In the genomic region with DNA sequence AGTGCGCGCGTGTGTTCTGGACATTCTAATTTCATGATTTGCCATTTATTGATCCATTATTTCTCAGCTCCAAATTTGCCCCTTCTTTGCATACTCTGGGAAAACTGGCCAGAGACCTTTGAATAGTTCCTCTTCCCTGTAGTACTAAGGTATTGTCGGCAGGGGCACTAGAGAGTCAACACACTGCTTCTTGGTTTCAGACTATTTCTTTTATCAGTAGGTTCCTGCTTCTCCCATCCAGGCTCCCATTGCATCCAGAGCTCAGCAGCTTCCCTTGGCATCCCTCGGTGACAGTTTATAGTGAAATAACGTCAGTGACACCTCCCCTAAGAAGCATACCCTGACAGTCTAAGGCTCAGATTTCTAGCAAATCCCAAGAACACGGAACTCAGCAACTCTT, we compare ENCODE assay signal across 11 mouse cellular contexts. TPM values are rescaled to one million over a fixed set of nuclear protein-coding genes. Genes with fewer than 3 reads are reported as not detected.
DNase-seq lines count a peak whose midpoint lies in the region; ATAC-seq and TF ChIP-seq lines count a peak whose summit lies in the region.
"Had no signal": no experiment of that assay in that cellular context is flagged by ENCODE, and none has a peak within 500 bp of the region (broad histone marks: within the 10 kb centered on the region; RNA-seq: fewer than 3 reads in every experiment).

No protein-coding gene starts in this region.

- H3K27me3 ChIP-seq in kidney, embryonic 15.5 days = no peaks in the 10 kb centered on the region
- no peaks in the 10 kb centered on the region for H3K27me3 ChIP-seq in thymus, adult 2 months (ENCODE audit: control insufficient read depth, insufficient read depth, low read length)
- H3K27me3 ChIP-seq in stomach, postnatal 0 days (ENCODE audit: control insufficient read depth, insufficient read depth, low read length) = no peaks in the 10 kb centered on the region
- H3K27me3 ChIP-seq: hindbrain, embryonic 15.5 days; neural tube, embryonic 15.5 days had no signal

- no peak overlapping the region for H3K4me2 ChIP-seq in kidney, embryonic 15.5 days
- no peak overlapping the region for H3K4me2 ChIP-seq in stomach, postnatal 0 days (replicated peaks; ENCODE audit: low read depth)
- H3K4me2 ChIP-seq: hindbrain, embryonic 15.5 days; neural tube, embryonic 15.5 days had no signal

- peak; percentile 18 for DNase-seq in CD4-positive, CD25-positive, alpha-beta regulatory T cell, adult 2 months (ENCODE audit: low read depth, low spot score)
- DNase-seq in kidney, adult 9 months = peak; percentile 11
- peak; percentile 14 for DNase-seq in thymus, postnatal 14 days
- DNase-seq in thymus, adult 2 months = no peak
- no peak for DNase-seq in stomach, postnatal 0 days (ENCODE audit: low spot score)
- no peak for DNase-seq in MN1 (ENCODE audit: low spot score)
- DNase-seq: right cerebral cortex, postnatal 4 days had no signal

- no peaks in the 10 kb centered on the region for H3K9me3 ChIP-seq in kidney, embryonic 15.5 days (replicated peaks)
- no peaks in the 10 kb centered on the region for H3K9me3 ChIP-seq in stomach, postnatal 0 days (ENCODE audit: control insufficient read depth, low read length)
- H3K9me3 ChIP-seq: hindbrain, embryonic 15.5 days; neural tube, embryonic 15.5 days had no signal

- no peak overlapping the region for H3K27ac ChIP-seq in kidney, embryonic 15.5 days
- no peak overlapping the region for H3K27ac ChIP-seq in thymus, adult 2 months (ENCODE audit: control insufficient read depth, insufficient read depth, low read length)
- no peak overlapping the region for H3K27ac ChIP-seq in stomach, postnatal 0 days (replicated peaks)
- H3K27ac ChIP-seq: hindbrain, embryonic 15.5 days; neural tube, embryonic 15.5 days had no signal

- no peak for TF ChIP-seq CTCF in thymus, adult 2 months (IDR thresholded peaks at IDR 0.05; ENCODE audit: borderline replicate concordance, control insufficient read depth, extremely low read depth, insufficient read depth, low read length, poor library complexity)
- peak; percentile 56 for TF ChIP-seq CTCF in stomach, postnatal 0 days (IDR thresholded peaks at IDR 0.05; ENCODE audit: low read depth)

- no peaks in the 10 kb centered on the region for H3K36me3 ChIP-seq in kidney, embryonic 15.5 days
- H3K36me3 ChIP-seq in thymus, adult 2 months (ENCODE audit: control insufficient read depth, insufficient read depth, low read length) = no peaks in the 10 kb centered on the region
- no peaks in the 10 kb centered on the region for H3K36me3 ChIP-seq in stomach, postnatal 0 days (ENCODE audit: control insufficient read depth, insufficient read depth, low read length)
- H3K36me3 ChIP-seq: hindbrain, embryonic 15.5 days; neural tube, embryonic 15.5 days had no signal

- 66% methylated on average over 7 of the region's 7 CpGs for WGBS in kidney, embryonic 15.5 days
- 74% methylated on average over 7 of the region's 7 CpGs for WGBS in thymus, adult 2 months
- 68% methylated on average over 7 of the region's 7 CpGs for WGBS in stomach, postnatal 0 days

- no peaks in the 10 kb centered on the region for H3K4me1 ChIP-seq in kidney, embryonic 15.5 days
- no peaks in the 10 kb centered on the region for H3K4me1 ChIP-seq in thymus, adult 2 months (replicated peaks; ENCODE audit: control insufficient read depth, insufficient read depth, low read length)
- H3K4me1 ChIP-seq in stomach, postnatal 0 days (replicated peaks; ENCODE audit: control insufficient read depth, insufficient read depth) = no peaks in the 10 kb centered on the region
- H3K4me1 ChIP-seq: hindbrain, embryonic 15.5 days; neural tube, embryonic 15.5 days had no signal

- H3K4me3 ChIP-seq in kidney, embryonic 15.5 days (replicated peaks) = no peak overlapping the region
- no peak overlapping the region for H3K4me3 ChIP-seq in thymus, adult 2 months (ENCODE audit: control insufficient read depth, insufficient read depth, low read length)
- no peak overlapping the region for H3K4me3 ChIP-seq in stomach, postnatal 0 days (ENCODE audit: low read depth, low read length)
- H3K4me3 ChIP-seq: hindbrain, embryonic 15.5 days; neural tube, embryonic 15.5 days had no signal

- ATAC-seq in CD4-positive, CD25-positive, alpha-beta regulatory T cell, adult 4 months = no peak
- ATAC-seq in kidney, embryonic 15.5 days (replicated peaks; ENCODE audit: low FRiP score) = no peak
- no peak for ATAC-seq in stomach, postnatal 0 days (ENCODE audit: low FRiP score, low TSS enrichment)

- TF ChIP-seq EP300 in stomach, postnatal 0 days (optimal IDR thresholded peaks at IDR 0.05) = no peak

- H3K9ac ChIP-seq in kidney, embryonic 15.5 days = no peak overlapping the region
- H3K9ac ChIP-seq in stomach, postnatal 0 days (ENCODE audit: low read length) = no peak overlapping the region
- H3K9ac ChIP-seq: hindbrain, embryonic 15.5 days; neural tube, embryonic 15.5 days had no signal

- no peak for TF ChIP-seq POLR2A in thymus, adult 2 months (IDR thresholded peaks at IDR 0.05; ENCODE audit: control insufficient read depth, extremely low read depth, insufficient read depth, low read length, poor library complexity)

RNA-seq across cellular contexts. Expression of gene Reep1, which starts 28.5 kb away (rescaled TPM):
- 1 to 10 TPM in 1 of 2 experiments, under 1 TPM in 1; 0.74 to 1.8 TPM for polyA plus RNA-seq in CD4-positive, CD25-positive, alpha-beta regulatory T cell, adult 4 months (2017; shearing (Covaris generic))
- 13.2 and 15.0 TPM in 2 replicates for polyA plus RNA-seq in kidney, embryonic 15.5 days (2015; fragmentation: Nextera tagmentation; extraction: Ambion mirVana)
- 2.1 TPM in 2 replicates for polyA plus RNA-seq in thymus, adult 2 months (2012; rRNA removed)
- 6.7 and 7.5 TPM in 2 replicates for polyA plus RNA-seq in stomach, postnatal 0 days (2015; fragmentation: Nextera tagmentation; extraction: Ambion mirVana)

RNA-seq across cellular contexts. Expression of gene Kdm3a, which starts 46.1 kb away (rescaled TPM):
- polyA plus RNA-seq in CD4-positive, CD25-positive, alpha-beta regulatory T cell, adult 4 months (2017; shearing (Covaris generic)) = 10 to 100 TPM; 49.8 to 71.0 TPM
- polyA plus RNA-seq in kidney, embryonic 15.5 days (2015; fragmentation: Nextera tagmentation; extraction: Ambion mirVana) = 47.3 and 51.7 TPM in 2 replicates
- 39.9 and 43.5 TPM in 2 replicates for polyA plus RNA-seq in thymus, adult 2 months (2012; rRNA removed)
- polyA plus RNA-seq in stomach, postnatal 0 days (2015; fragmentation: Nextera tagmentation; extraction: Ambion mirVana) = 14.1 and 14.2 TPM in 2 replicates

Comparison
In these comparisons a context has a peak if more than half of its experiments do, and no peak if none do; other contexts are left out.
1. DNase-seq: peak in CD4-positive, CD25-positive, alpha-beta regulatory T cell, adult 2 months (single experiment), kidney, adult 9 months (single experiment) and thymus, postnatal 14 days (single experiment); none in thymus, adult 2 months (single experiment), stomach, postnatal 0 days (single experiment) and MN1 (single experiment).